Mouse (Mus musculus): ENCODE measurements at regions not wholly inside any gene's neighbourhood (a gene's known extent, or its start where the extent isn't known, plus 50 kb on each side); places are given as distances from the start of the nearest gene placed in this dataset.

DNA sequence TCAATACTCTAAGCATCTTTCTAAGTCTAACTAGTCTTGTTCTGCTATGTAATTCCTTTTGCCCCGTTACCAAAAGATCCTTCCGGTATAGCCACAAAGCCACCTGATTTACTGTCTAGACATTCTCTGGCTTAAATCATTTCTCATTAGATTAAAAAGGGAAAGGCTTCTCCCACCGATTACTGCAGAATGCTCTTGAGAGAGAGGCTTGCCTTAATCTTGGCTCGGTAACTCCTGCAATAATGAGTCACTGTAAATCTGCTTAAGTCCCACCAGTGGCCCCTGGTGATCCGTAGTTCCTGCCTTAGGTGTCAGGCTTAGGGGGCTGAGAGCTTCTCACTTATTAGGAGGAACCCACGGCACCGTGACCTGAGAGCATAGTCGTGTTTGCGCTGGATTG lies 220.1 kb upstream of the Trpc7 start:
- TF ChIP-seq POLR2A (IDR thresholded peaks at IDR 0.05; ENCODE audit: insufficient read length, low read depth) (no peak), MAX (IDR thresholded peaks at IDR 0.05; ENCODE audit: low read depth) (no peak), TCF12 (IDR thresholded peaks at IDR 0.05; ENCODE audit: insufficient read depth, poor library complexity, severe bottlenecking) (no peak), POLR2AphosphoS2 (IDR thresholded peaks at IDR 0.05; ENCODE audit: insufficient read length, low read depth) (no peak), MYOD1 (IDR thresholded peaks at IDR 0.05; ENCODE audit: control insufficient read depth in 1 of 3, insufficient read length in 2 of 3, low read depth in 2 of 3) (no peak), REST (IDR thresholded peaks at IDR 0.05; ENCODE audit: insufficient read depth, insufficient read length) (no peak)
